Mouse (Mus musculus) right cerebral cortex, adult 2 months (tissue): ENCODE measurements around the gene Gm17617.
A peak's percentile ranks its signal among the peaks of the same experiment; 100 is the strongest.
"Not testable (repeated sequence)": the region's sequence is repeated elsewhere in the genome, so short reads cannot be mapped to it uniquely, and the experiment has no call there.

Source experiments
- DNase-seq, 2 experiments: peaks; one replicate each; pipeline ENCODE4 v3.0.0; 2021 to 2022; ENCODE audit warnings: low spot score in 2 of 2

Gene Gm17617

DNA sequence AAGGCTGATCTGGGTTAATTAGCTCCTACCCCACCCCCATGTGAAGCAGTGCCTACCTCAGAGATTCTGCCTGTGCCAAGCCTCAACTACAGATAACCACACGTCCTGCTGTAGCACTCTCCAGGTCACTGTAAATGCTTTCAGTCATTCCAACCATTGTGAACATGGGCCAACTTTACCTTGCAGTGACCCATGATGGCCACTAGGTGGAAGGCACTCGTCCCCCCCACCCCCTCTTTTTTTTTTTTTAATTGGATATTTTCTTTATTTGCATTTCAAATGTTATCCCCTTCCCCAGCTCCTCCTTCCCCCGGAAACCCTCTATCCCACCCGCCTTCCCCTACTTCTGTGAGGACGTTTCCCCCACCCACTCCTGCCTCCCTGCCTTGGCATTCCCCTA, 2.0 kb upstream of the Gm17617 start:
- DNase-seq, result peak in 1 of 2 experiments; percentile 6

DNA sequence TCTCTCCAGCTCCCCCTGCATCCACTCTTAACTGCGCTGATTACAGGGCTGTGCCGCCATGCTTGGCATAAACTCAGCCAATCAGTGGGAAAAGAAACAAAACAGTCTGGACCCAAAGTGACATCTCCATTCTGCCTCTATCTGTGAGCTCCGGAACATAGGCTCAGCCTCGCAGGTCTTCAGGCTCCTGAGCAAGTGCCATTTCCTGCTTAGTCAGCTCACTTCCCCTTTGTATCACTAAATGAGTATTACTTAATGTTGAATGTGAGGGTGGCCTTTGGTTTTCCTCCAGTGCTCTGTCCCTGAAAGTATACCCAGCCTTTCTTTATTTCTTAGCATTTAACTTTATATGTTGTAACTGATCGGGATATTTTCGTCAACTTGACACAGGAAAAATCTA, 8.4 kb downstream of the Gm17617 start:
- no peak for DNase-seq

GRCm38 (mm10) chr13:55114375-55114774, 19.0 kb downstream of the Gm17617 start:
- DNase-seq, result no peak

DNA sequence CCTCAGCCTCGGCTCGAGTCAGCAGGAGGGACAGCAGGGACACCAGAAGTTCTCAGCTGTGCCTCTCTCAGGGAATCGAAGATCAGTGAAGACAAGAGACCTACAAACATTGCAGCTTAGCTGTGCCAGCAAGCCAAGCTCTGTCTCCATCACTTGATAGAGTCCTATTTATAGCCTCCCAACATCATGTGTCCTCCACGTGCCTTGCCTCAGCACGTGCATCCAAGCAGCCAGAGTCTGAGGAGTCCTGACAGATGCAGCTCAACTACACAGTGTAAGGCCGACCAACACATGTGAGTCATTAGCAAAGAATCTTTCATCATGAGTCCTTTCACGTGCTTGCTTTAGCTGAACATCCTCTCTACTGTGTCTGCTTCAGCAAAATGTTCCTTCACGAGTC, 25.7 kb downstream of the Gm17617 start:
- DNase-seq, result peak; percentile 34 to 39

- DNase-seq, result no peak
Observed at GRCm38 (mm10) chr13:55107116-55107515, 26.2 kb downstream of the Gm17617 start.

GRCm38 (mm10) chr13:55105953-55106691, 27.2 kb downstream of the Gm17617 start:
- DNase-seq, result peak in 1 of 2 experiments; percentile 18

DNA sequence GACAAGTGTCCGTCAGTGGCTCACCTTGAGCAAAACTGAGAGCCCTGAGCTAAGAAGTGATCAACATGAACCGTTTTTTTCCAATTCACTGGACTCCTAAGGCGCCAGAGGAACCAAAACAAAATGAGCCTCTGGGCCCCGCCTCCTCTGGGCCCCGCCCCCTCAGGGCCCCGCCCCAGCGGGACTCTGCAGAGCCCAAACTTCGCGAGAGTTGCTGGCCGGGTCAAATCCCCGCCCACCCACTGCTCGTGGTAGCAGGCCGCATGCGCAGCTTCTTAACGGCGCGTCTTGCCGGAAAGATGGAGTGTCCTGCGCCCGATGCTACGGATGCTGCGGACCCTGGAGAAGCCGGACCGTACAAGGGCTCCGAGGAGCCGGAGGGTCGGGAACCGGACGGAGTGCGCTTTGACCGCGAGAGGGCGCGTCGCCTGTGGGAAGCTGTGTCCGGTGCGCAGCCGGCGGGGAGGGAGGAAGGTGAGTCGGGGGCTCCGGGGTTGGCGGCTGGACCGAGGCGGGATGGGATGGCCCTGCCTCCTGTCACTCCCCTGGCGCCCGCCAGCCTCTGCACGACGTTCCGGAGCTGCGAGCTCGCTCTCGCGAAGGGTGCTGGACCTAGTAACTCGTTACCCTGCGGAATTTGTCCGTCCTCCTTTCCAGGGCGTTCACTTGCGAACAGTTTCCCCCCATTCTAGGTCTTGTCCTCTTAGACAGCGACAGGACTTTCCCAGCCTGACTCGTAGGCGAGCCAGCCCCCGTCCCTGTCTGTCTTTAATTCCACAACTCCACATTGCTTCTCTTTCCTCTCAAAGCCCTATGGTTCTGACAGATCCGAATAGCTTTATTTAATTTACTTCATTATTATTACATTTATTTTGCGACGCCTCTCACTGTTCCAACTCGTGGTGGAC, 28.0 kb downstream of the Gm17617 start, which contains the start of gene Zfp346:
Gene Zfp346 (plus strand): TSS at position 267 of the 908 bp plus-strand sequence.
- DNase-seq, result peak; percentile 95 to 97

DNA sequence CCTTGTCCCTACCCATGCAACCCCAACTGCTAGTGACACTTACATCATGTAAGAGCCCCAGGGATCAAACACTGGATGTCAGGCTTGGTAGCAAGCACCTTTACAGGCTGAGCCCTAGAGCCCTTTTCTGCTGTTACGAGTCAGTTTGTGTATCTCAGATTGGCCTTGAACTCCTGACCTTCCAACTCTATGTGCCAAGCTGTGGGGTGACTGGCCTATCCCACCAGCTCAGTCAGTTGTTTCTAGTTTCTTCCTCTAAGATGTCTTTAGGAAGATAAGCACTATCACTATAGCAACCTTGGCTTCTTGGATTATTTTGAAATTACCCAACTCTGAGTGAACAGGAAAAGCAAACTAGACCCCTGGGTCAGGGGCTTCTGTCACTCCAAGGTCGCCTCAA, 30.0 kb downstream of the Gm17617 start:
- DNase-seq, result no peak

- DNase-seq, result no peak
Observed at GRCm38 (mm10) chr13:55102366-55102765, 31.0 kb downstream of the Gm17617 start.

GRCm38 (mm10) chr13:55101627-55102026, 31.7 kb downstream of the Gm17617 start:
- no peak for DNase-seq

DNA sequence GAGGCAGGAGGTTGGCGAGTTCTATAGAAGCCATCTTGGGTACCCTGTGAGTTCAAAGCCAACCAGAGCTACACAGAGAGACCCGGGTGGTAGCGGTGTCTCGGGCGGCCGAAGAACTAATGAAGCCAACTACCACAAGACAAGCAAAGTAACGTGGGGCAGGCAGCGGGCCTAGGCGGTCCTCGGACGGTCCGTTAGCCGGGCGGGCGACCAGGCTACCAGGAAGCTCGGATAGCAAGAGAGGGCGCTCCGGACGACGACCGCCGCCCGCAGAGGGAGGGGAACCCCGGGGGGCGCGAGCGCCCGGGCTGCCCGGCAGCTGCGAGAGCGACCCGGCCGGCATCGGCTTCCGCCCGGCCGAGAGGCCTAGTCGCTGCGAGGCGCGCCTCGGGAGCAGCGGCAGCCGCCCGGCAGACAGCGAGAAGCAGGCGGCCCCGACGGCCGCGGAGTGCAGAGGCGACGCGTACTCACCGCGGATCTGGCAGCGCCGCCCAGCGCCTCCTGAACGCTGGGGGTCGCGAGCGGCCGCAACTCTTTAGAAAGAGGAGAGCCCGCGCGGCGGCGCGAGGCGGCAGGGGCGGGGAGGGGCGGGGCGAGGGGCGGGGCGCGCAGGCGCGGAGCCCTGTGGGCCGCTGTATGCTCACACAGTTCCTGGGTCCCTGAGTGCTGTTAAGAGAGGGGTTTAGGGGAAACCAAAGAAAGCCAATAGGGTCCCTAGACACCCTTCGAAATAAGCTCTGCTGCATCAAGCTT, 33.4 kb downstream of the Gm17617 start, which contains the start of gene Uimc1:
Gene Uimc1 (minus strand): TSS at position 575 of the 753 bp plus-strand sequence.
- DNase-seq, result peak; percentile 69 to 77

GRCm38 (mm10) chr13:55099066-55099725, 34.2 kb downstream of the Gm17617 start:
- no peak for DNase-seq

GRCm38 (mm10) chr13:55097841-55098240, 35.5 kb downstream of the Gm17617 start:
- not testable (repeated sequence) for DNase-seq

GRCm38 (mm10) chr13:55092588-55092987, 40.8 kb downstream of the Gm17617 start:
- peak in 1 of 2 experiments; percentile 28 for DNase-seq
